Mouse (Mus musculus): Measurements from ENCODE around the gene Gm13090.

Gene Gm13090

GRCm38 (mm10) chr4:151089270-151089669 lies at the start of gene Gm13090:
TSS of gene Gm13090 (plus strand) at chr4:151089570.
- no peak for DNase-seq (ENCODE audit: low read depth)

GRCm38 (mm10) chr4:151041506-151041905 lies 47.9 kb upstream of the Gm13090 start:
- no peak for DNase-seq (ENCODE audit: low read depth)

- peak; percentile 36 for DNase-seq (ENCODE audit: low read depth)
Measured at GRCm38 (mm10) chr4:151043281-151043680, 46.1 kb upstream of the Gm13090 start.

GRCm38 (mm10) chr4:151044037-151044943 lies 45.1 kb upstream of the Gm13090 start, which contains the start of gene Per3:
TSS of gene Per3 (minus strand) at chr4:151044665.
- DNase-seq (ENCODE audit: low read depth): peak; percentile 86

DNA sequence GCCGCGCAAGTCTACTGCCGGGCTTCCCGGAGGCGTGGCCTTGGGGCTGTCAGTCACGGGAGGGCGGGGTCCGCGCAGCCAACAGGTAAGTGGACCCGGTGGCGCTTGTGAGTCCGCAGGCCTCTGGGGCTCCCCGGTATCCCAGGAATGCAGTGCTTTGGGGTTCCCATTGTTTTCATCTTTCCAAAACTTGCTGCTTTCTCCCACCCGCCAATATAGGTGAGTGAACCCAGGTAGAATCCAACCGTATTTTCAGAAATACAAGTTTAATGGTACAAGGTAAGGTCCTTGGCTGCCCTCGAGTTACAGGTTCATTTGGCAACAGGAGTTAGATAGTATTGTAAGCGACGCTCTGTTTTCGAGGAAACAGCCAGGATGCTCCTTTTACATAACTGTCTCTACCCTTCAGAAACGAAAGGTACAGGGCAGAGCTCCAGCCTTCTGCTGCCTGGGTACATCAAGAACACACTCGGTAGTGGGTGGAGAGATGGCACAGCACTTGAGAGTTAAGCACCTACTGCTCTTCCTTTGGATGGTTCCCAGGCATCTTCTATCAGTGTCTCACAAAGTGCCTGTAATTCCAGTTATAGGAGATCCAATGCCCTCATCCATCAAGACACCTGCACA lies 44.3 kb upstream of the Gm13090 start:
- no peak for DNase-seq (ENCODE audit: low read depth)

DNA sequence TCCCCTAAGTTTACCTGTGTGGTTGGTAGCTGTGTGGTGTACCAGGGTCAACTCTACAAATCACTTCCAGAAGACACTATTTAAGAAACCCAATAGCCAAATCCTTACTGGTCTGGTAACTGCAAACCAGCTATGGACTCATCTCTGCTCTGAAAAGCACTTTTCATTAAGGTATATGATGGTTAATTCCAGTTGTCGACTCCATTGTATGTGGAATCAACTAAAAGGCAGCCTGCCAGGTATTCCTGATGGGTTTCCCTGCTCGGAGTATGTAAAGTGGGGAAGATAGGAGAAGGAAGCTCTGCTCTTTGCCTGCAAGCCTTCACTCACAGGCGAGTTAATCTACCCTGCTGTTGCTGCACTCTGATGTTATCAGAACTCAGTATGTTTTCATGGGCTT lies 42.8 kb upstream of the Gm13090 start:
- DNase-seq (ENCODE audit: low read depth): no peak

- no peak for DNase-seq (ENCODE audit: low read depth)
Measured at GRCm38 (mm10) chr4:151051162-151051561, 38.2 kb upstream of the Gm13090 start.

DNA sequence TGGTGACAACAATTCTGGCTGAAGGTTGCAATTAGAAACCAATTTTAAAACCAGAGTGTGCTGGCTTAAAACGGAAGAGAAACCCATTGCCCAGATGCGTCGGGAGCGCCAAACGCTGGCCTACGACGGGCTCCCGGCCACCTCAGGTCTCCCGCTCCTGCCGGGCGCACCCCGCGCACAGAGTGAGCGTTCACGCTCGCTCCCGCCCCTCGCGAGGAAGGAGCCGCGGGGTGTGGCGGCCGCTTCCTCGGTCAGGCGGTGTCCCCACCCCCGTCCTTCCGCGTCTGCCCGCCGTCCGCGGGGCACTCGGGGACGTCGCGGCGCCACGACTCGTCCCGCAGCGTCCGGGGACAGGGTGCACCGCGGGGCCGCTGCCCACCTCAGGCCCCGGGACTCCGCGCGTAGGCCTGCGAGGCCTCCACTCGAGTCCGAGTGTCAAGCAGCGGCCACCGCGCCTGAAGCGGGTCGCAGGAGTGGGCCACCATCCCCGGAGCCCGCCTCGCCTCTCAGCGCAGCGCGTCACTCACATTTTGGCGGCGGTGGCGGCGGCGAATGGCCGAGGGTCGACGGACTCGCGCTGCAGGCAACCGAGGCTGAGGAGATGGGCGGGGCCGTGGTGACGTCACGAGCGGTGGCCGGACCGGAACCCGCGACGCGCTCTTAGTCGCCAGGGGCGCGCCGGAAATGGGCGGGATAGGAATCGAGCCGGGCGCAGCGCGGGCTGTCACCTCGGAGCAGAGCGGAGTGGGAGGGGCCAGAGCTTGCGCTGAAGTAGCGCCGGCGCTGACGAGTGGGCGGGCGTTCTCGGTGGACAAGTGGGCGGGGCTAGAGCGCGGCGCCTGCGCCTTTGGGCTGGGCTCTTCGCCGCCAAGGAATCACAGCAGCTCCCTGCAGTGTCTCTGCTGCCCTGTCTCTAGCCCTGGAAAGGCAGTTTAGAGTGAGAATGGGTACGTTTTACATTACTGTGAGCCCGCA lies 31.7 kb upstream of the Gm13090 start, which contains the start of gene Vamp3:
Gene Vamp3 (minus strand): TSS at position 617 of the 975 bp plus-strand sequence.
- peak; percentile 94 for DNase-seq (ENCODE audit: low read depth)

DNA sequence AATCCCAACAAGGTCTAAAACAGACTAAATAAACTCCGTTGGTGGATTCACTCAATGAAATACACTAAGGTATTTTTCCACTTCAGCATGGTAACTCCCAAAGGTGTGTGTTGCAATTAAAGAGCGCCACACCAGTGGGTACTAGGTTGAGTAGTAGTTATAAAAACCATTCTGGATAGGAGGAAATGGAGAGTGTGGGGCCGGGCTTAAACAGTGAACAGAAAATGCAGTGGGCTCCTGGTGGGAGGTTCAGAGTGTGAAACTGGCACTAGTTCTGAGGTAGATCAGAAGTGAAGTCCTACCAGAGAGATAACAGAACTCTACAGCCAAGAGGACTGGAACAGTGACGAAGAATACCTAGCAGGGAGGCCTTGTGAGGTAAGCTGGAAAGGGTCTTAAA lies 30.7 kb upstream of the Gm13090 start:
- DNase-seq (ENCODE audit: low read depth): no peak

DNA sequence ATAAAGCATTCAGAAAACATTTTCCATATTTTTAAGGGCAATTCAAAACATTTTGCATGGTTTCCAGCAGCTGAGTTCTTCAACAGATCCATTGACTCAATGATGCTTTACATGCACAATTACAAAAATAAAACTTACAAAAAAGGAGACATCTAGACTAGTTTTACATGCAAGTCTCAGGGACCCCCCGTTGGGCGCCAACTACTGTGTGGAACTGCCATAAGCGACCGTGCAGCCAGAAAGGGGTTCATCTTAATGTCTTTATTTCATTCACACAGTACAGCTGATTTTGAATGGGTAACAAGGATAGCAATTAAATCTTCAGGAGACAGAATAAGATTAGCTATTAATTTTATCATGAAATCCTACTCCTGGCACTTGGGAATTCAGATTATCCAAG lies 29.8 kb upstream of the Gm13090 start:
- DNase-seq (ENCODE audit: low read depth): no peak

GRCm38 (mm10) chr4:151068751-151069150 lies 20.6 kb upstream of the Gm13090 start:
- DNase-seq (ENCODE audit: low read depth): no peak

GRCm38 (mm10) chr4:151070962-151071361 lies 18.4 kb upstream of the Gm13090 start:
- DNase-seq (ENCODE audit: low read depth): no peak

- DNase-seq (ENCODE audit: low read depth): no peak
Measured at GRCm38 (mm10) chr4:151073108-151073744, 16.1 kb upstream of the Gm13090 start.

GRCm38 (mm10) chr4:151074817-151075216 lies 14.6 kb upstream of the Gm13090 start:
- no peak for DNase-seq (ENCODE audit: low read depth)

DNA sequence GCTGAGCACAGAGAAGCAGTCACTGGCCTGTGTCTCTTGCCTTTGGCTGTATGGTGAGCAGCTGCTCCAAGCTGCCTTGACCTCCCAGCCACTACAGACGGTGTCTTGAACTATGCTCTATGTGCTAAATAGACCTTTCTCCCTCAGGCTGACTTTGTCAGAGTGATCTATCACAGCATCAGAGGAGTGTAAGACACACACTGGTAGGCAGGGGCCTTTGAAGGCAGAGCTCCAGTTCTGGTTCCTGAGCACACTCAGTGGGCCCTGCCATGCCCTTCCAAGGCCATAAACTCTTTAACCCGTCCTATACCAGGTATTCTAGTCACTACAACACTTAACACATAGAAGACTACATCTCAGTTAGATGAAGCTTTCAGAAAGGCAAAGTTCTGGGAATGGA lies 8.0 kb upstream of the Gm13090 start:
- no peak for DNase-seq (ENCODE audit: low read depth)

- no peak for DNase-seq (ENCODE audit: low read depth)
Measured at GRCm38 (mm10) chr4:151081977-151082376, 7.4 kb upstream of the Gm13090 start.

- no peak for DNase-seq (ENCODE audit: low read depth)
Measured at GRCm38 (mm10) chr4:151083027-151083426, 6.3 kb upstream of the Gm13090 start.

- DNase-seq (ENCODE audit: low read depth): no peak
Measured at GRCm38 (mm10) chr4:151087358-151087757, 2.0 kb upstream of the Gm13090 start.

- DNase-seq (ENCODE audit: low read depth): no peak
Measured at GRCm38 (mm10) chr4:151088819-151089218, 551 bp upstream of the Gm13090 start.

- DNase-seq (ENCODE audit: low read depth): no peak
Measured at GRCm38 (mm10) chr4:151095207-151095606, 5.8 kb downstream of the Gm13090 start.

DNA sequence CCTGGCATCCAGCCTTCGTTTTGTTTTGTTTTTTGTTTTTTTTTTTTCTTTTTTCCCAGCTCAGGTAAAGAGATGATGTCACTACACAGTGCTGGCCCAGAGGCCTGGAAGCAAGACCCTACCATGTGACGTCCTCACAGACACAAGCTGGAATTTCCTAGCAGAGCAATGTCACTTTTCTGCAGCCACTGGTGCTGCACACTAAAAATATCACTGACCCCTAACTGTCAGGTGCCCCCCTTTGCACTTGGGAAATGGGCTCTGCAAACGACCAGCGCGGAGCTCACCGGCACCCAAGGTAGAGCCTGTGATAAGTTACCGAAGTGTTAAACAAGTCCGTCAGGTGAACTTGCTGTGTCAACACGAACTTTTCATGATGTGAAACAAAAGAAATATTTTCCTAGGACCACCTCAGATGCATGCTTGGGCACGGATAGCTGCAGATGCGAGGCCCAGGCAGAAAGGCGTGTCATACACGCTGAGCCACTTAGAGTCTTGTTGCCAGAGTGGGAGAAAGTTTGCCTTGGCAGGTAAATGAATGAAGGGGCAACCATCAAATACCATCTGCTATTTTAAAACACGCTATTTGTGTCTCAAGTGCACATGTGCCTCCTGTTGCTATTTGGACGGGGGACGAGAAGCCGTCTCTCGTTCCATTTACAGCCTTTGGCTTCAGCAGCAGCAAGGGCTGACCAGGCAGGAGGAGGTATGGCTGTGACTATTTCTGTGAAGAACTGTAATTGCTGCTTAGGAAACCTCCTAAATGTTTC lies 7.1 kb downstream of the Gm13090 start:
- no peak for DNase-seq (ENCODE audit: low read depth)

Data from fibroblast of lung, adult 2 months (primary cell).